Mouse (Mus musculus) limb, embryonic 11.5 days (tissue): ENCODE data around the gene Adat3. TPM values are rescaled to one million over a fixed set of nuclear protein-coding genes. Genes with fewer than 3 reads are reported as not detected.
A peak's percentile ranks its signal among the peaks of the same experiment; 100 is the strongest.

ENCODE experiments used
- ATAC-seq: fragments of 200-750 bp; cut with Nextera tagmentation; 2 replicates; pipeline ENCODE4 v1.8.0; 2017; ENCODE audit warnings: low read depth; ENCODE audit not compliant: insufficient number of reproducible peaks, low FRiP score, low TSS enrichment
- DNase-seq: peaks from one replicate; pipeline ENCODE4 v3.0.0-alpha.2; 2015; ENCODE audit warnings: low spot score
- H3K27ac ChIP-seq: fragments of 300-500 bp; sonication (generic); replicated peaks from 2 replicates; pipeline ENCODE4 v1.5.1; 2014; ENCODE audit warnings: low read depth, mild to moderate bottlenecking, low read length
- H3K27me3 ChIP-seq: fragments of 300-500 bp; sonication (generic); 2 replicates; pipeline ENCODE4 v1.6.1; 2014; ENCODE audit warnings: mild to moderate bottlenecking, low read length, mixed read lengths; ENCODE audit not compliant: control insufficient read depth, insufficient read depth
- H3K36me3 ChIP-seq: fragments of 300-500 bp; sonication (generic); 2 replicates; pipeline ENCODE4 v1.6.1; 2014; ENCODE audit warnings: mild to moderate bottlenecking, low read length, moderate library complexity, mixed read lengths; ENCODE audit not compliant: control insufficient read depth, insufficient read depth
- H3K4me1 ChIP-seq: fragments of 300-500 bp; sonication (generic); 2 replicates; pipeline ENCODE4 v1.6.1; 2014; ENCODE audit warnings: low read length, mixed read lengths; ENCODE audit not compliant: control insufficient read depth, insufficient read depth
- H3K4me2 ChIP-seq: fragments of 300-500 bp; sonication (generic); 2 replicates; pipeline ENCODE4 v1.6.1; 2014; ENCODE audit warnings: low read depth, mild to moderate bottlenecking, moderate library complexity; ENCODE audit not compliant: severe bottlenecking
- H3K4me3 ChIP-seq: fragments of 300-500 bp; sonication (generic); 2 replicates; pipeline ENCODE4 v1.5.1; 2014; ENCODE audit warnings: low read depth, low read length
- H3K9ac ChIP-seq: fragments of 300-500 bp; sonication (generic); 2 replicates; pipeline ENCODE4 v1.6.1; 2014; ENCODE audit warnings: mild to moderate bottlenecking, low read length
- H3K9me3 ChIP-seq: fragments of 300-500 bp; sonication (generic); 2 replicates; pipeline ENCODE4 v1.6.1; 2016; ENCODE audit warnings: low read length; ENCODE audit not compliant: control insufficient read depth
- WGBS: fragments of 180-500 bp; shearing (Covaris S2); extraction: QIAGEN DNeasy Blood & Tissue Kit; methylation state at CpG from one replicate; pipeline ENCODE4 v1.1.7; 2014; 5-methylcytosine and 5-hydroxymethylcytosine counted together
- polyA plus RNA-seq: library from polyadenylated mRNA; unstranded; fragments of >200 nt; fragmentation: Nextera tagmentation; extraction: Ambion mirVana; gene quantifications from 2 replicates; pipeline ENCODE4 v1.2.1, GENCODE M21; 2014

Gene Adat3
- polyA plus RNA-seq, 1 experiment from 2014 or later, result 9.8 TPM

GRCm38 (mm10) chr10:80610116-80610785 lies 7.6 kb downstream of the Adat3 start:
- H3K4me2 ChIP-seq, result no peak overlapping the region
- 0 out of 2 replicates have a peak overlapping the region, but pooled peaks have one; percentile 1 for H3K4me3 ChIP-seq
- DNase-seq (no peak), ATAC-seq (no peak)
- no peaks in the 10 kb centered on the region for H3K4me1 ChIP-seq
- H3K9ac ChIP-seq, result no peak overlapping the region
- WGBS, result 92% methylated on average over 9 of the region's 9 CpGs
- H3K27me3 ChIP-seq, result no peaks in the 10 kb centered on the region
- H3K9me3 ChIP-seq, result no peaks in the 10 kb centered on the region
- H3K36me3 ChIP-seq, result peaks cover 34% of the 10 kb centered on the region
- H3K27ac ChIP-seq, result no peak overlapping the region

GRCm38 (mm10) chr10:80611024-80611423 lies 8.3 kb downstream of the Adat3 start:
- DNase-seq, result peak; percentile 72
- WGBS, result 77% methylated on average over 4 of the region's 4 CpGs
- H3K4me3 ChIP-seq, result no peak overlapping the region

GRCm38 (mm10) chr10:80611905-80612304 lies 9.2 kb downstream of the Adat3 start:
- WGBS, result 93% methylated on average over 3 of the region's 3 CpGs
- Histone ChIP-seq H3K9me3 (no peaks in the 10 kb centered on the region), H3K4me1 (no peaks in the 10 kb centered on the region), H3K9ac (no peak overlapping the region), H3K4me2 (no peak overlapping the region), H3K4me3 (no peak overlapping the region), H3K27ac (no peak overlapping the region), H3K36me3 (peaks cover 31% of the 10 kb centered on the region), H3K27me3 (no peaks in the 10 kb centered on the region)
- DNase-seq (no peak), ATAC-seq (no peak)

More at GRCm38 (mm10) chr10:80611024-80611423, 8.3 kb downstream of the Adat3 start:
- no peak overlapping the region for H3K4me2 ChIP-seq
- no peak overlapping the region for H3K27ac ChIP-seq
- ATAC-seq, result no peak
- no peaks in the 10 kb centered on the region for H3K4me1 ChIP-seq
- H3K9ac ChIP-seq, result no peak overlapping the region
- H3K9me3 ChIP-seq, result no peaks in the 10 kb centered on the region
- H3K27me3 ChIP-seq, result no peaks in the 10 kb centered on the region
- H3K36me3 ChIP-seq, result peaks cover 37% of the 10 kb centered on the region

GRCm38 (mm10) chr10:80613821-80614220 lies 11.1 kb downstream of the Adat3 start:
- no peak overlapping the region for H3K4me2 ChIP-seq
- no peak for DNase-seq
- WGBS, result 81% methylated on average over 3 of the region's 3 CpGs
- no peaks in the 10 kb centered on the region for H3K9me3 ChIP-seq
- no peaks in the 10 kb centered on the region for H3K4me1 ChIP-seq
- no peak overlapping the region for H3K27ac ChIP-seq
- H3K27me3 ChIP-seq, result no peaks in the 10 kb centered on the region
- H3K4me3 ChIP-seq, result no peak overlapping the region
- ATAC-seq, result no peak
- H3K36me3 ChIP-seq, result peaks cover 24% of the 10 kb centered on the region
- H3K9ac ChIP-seq, result no peak overlapping the region

GRCm38 (mm10) chr10:80614351-80614750 lies 11.7 kb downstream of the Adat3 start:
- H3K4me3 ChIP-seq, result no peak overlapping the region
- WGBS, result 91% methylated on average over 6 of the region's 6 CpGs

GRCm38 (mm10) chr10:80618181-80618580 lies 15.5 kb downstream of the Adat3 start:
- DNase-seq (no peak), ATAC-seq (no peak)
- Histone ChIP-seq H3K36me3 (peaks cover 15% of the 10 kb centered on the region), H3K9ac (no peak overlapping the region), H3K27ac (no peak overlapping the region), H3K4me3 (no peak overlapping the region), H3K4me1 (peaks cover 5% of the 10 kb centered on the region; the same call in 1 of the 2 replicates), H3K4me2 (no peak overlapping the region), H3K27me3 (no peaks in the 10 kb centered on the region), H3K9me3 (no peaks in the 10 kb centered on the region)
- WGBS, result 74% methylated on average over 9 of the region's 9 CpGs

More at GRCm38 (mm10) chr10:80614351-80614750, 11.7 kb downstream of the Adat3 start:
- Histone ChIP-seq H3K27ac (no peak overlapping the region), H3K9ac (no peak overlapping the region), H3K27me3 (no peaks in the 10 kb centered on the region), H3K4me1 (no peaks in the 10 kb centered on the region), H3K9me3 (no peaks in the 10 kb centered on the region), H3K36me3 (peaks cover 23% of the 10 kb centered on the region), H3K4me2 (no peak overlapping the region)
- DNase-seq, result no peak
- no peak for ATAC-seq

GRCm38 (mm10) chr10:80619465-80620244 lies 17.0 kb downstream of the Adat3 start:
- no peaks in the 10 kb centered on the region for H3K27me3 ChIP-seq
- no peak overlapping the region for H3K4me2 ChIP-seq
- no peak overlapping the region for H3K4me3 ChIP-seq
- peaks cover 9% of the 10 kb centered on the region; the same call in 1 of the 2 replicates for H3K36me3 ChIP-seq
- no peak overlapping the region for H3K27ac ChIP-seq
- H3K9ac ChIP-seq, result no peak overlapping the region
- ATAC-seq (no peak), DNase-seq (no peak)
- 36% methylated on average over 8 of the region's 8 CpGs for WGBS
- no peaks in the 10 kb centered on the region for H3K9me3 ChIP-seq
- H3K4me1 ChIP-seq, result peaks cover 15% of the 10 kb centered on the region

GRCm38 (mm10) chr10:80620365-80620764 lies 17.7 kb downstream of the Adat3 start:
- H3K9ac ChIP-seq, result no peak overlapping the region
- H3K9me3 ChIP-seq, result no peaks in the 10 kb centered on the region
- no peak overlapping the region for H3K27ac ChIP-seq
- no peak overlapping the region for H3K4me2 ChIP-seq
- 84% methylated on average over 9 of the region's 9 CpGs for WGBS
- no peak for ATAC-seq
- no peak overlapping the region for H3K4me3 ChIP-seq
- no peak for DNase-seq
- no peaks in the 10 kb centered on the region for H3K27me3 ChIP-seq
- peaks cover 17% of the 10 kb centered on the region for H3K4me1 ChIP-seq
- peaks cover 2% of the 10 kb centered on the region; the same call in 1 of the 2 replicates for H3K36me3 ChIP-seq
